Mouse (Mus musculus): ENCODE results near the gene Snx8. TPM values are rescaled to one million over a fixed set of nuclear protein-coding genes. Genes with fewer than 3 reads are reported as not detected.
A peak's percentile ranks its signal among the peaks of the same experiment; 100 is the strongest.

The Snx8 gene
- polyA plus RNA-seq, 1 experiment, result 136 TPM

GRCm38 (mm10) chr5:140408801-140409200, 19.7 kb upstream of the Snx8 start:
- Histone ChIP-seq H3K4me3 (ENCODE audit: insufficient read depth, low read length) (no peak overlapping the region), H3K27ac (ENCODE audit: insufficient read depth, low read depth, low read length) (no peak overlapping the region), H3K4me1 (ENCODE audit: control insufficient read depth, insufficient read depth, low read length) (peaks cover 20% of the 10 kb centered on the region)
- TF ChIP-seq POLR2A (IDR thresholded peaks at IDR 0.05; ENCODE audit: borderline replicate concordance, low read depth, low read length) (no peak), CTCF (IDR thresholded peaks at IDR 0.05; ENCODE audit: low read depth, low read length) (no peak)

- no peak for TF ChIP-seq POLR2A (IDR thresholded peaks at IDR 0.05; ENCODE audit: borderline replicate concordance, low read depth, low read length)
- TF ChIP-seq CTCF (IDR thresholded peaks at IDR 0.05; ENCODE audit: low read depth, low read length), result no peak
These were observed 17.6 kb upstream of the Snx8 start for GRCm38 (mm10) chr5:140406666-140407065.

DNA sequence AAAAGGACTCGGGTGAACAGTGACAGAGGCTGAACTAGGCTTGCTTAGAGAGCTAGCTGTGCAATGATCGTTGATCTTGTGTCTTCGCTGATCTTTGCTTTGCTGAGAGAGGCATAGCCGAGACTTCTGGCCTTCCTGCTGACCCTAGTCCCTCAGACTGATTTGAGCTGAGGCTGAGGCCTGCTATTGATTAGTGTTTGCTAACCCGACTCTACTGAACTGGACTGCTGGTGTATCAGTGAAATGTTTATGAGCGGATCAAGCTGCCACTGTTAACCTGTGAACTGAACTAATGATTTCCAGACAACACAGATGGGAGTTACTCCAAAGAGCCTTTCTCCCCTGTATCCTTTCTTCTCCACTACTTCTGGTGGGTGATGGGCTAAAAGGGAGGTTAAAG, 16.1 kb upstream of the Snx8 start:
- TF ChIP-seq POLR2A (IDR thresholded peaks at IDR 0.05; ENCODE audit: borderline replicate concordance, low read depth, low read length), result no peak
- no peak for TF ChIP-seq CTCF (IDR thresholded peaks at IDR 0.05; ENCODE audit: low read depth, low read length)
- Histone ChIP-seq H3K4me1 (ENCODE audit: control insufficient read depth, insufficient read depth, low read length) (peaks cover 19% of the 10 kb centered on the region), H3K4me3 (ENCODE audit: insufficient read depth, low read length) (no peak overlapping the region), H3K27ac (ENCODE audit: insufficient read depth, low read depth, low read length) (no peak overlapping the region)

More at GRCm38 (mm10) chr5:140406666-140407065, 17.6 kb upstream of the Snx8 start:
- Histone ChIP-seq H3K27ac (ENCODE audit: insufficient read depth, low read depth, low read length) (peak overlapping the region; percentile 14; the same call in 1 of the 2 replicates), H3K4me3 (ENCODE audit: insufficient read depth, low read length) (no peak overlapping the region), H3K4me1 (ENCODE audit: control insufficient read depth, insufficient read depth, low read length) (peaks cover 19% of the 10 kb centered on the region)

DNA sequence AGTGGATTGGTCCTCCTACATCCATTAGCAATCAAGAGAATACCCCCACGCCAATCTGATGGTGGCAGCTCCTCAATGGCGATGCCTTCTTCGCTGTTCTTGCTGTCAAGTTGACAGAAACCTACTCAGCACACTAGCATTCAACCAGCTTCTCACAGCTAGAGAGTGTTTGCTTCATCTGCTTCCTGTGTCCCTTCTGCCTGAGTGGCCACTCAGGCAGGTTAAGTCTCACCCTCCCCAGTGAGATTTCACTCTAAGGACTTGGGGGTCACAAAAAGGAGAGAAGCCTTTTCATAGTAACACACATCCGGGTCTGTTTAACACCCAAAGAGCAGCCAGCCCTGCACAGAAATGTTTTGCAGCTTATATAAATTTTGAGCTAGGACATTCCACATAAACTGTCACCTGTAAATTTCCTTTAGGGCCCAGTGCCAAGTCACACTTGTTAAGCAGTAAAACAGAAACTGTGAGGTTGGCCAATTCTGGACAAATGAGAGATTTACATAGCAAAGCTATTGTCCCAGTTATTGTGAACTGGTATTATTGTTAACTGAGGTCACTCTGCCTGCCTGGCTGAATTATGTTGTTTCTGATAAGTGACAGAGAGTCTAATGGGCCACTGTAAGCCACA, 13.7 kb upstream of the Snx8 start:
- TF ChIP-seq POLR2A (IDR thresholded peaks at IDR 0.05; ENCODE audit: borderline replicate concordance, low read depth, low read length) (no peak), CTCF (IDR thresholded peaks at IDR 0.05; ENCODE audit: low read depth, low read length) (no peak)
- H3K27ac ChIP-seq (ENCODE audit: insufficient read depth, low read depth, low read length), result no peak overlapping the region
- H3K4me1 ChIP-seq (ENCODE audit: control insufficient read depth, insufficient read depth, low read length), result peaks cover 19% of the 10 kb centered on the region
- H3K4me3 ChIP-seq (ENCODE audit: insufficient read depth, low read length), result no peak overlapping the region

- Histone ChIP-seq H3K4me3 (ENCODE audit: insufficient read depth, low read length) (no peak overlapping the region), H3K27ac (ENCODE audit: insufficient read depth, low read depth, low read length) (no peak overlapping the region), H3K4me1 (ENCODE audit: control insufficient read depth, insufficient read depth, low read length) (peaks cover 22% of the 10 kb centered on the region)
- TF ChIP-seq CTCF (IDR thresholded peaks at IDR 0.05; ENCODE audit: low read depth, low read length) (peak; percentile 48), POLR2A (IDR thresholded peaks at IDR 0.05; ENCODE audit: borderline replicate concordance, low read depth, low read length) (no peak)
These were observed 7.3 kb upstream of the Snx8 start for GRCm38 (mm10) chr5:140396166-140396940.

- Histone ChIP-seq H3K4me3 (ENCODE audit: insufficient read depth, low read length) (peak overlapping the region; percentile 13), H3K4me1 (ENCODE audit: control insufficient read depth, insufficient read depth, low read length) (peaks cover 39% of the 10 kb centered on the region), H3K27ac (ENCODE audit: insufficient read depth, low read depth, low read length) (peak overlapping the region; percentile 96)
- TF ChIP-seq CTCF (IDR thresholded peaks at IDR 0.05; ENCODE audit: low read depth, low read length) (no peak), POLR2A (IDR thresholded peaks at IDR 0.05; ENCODE audit: borderline replicate concordance, low read depth, low read length) (no peak)
These were observed 3.6 kb upstream of the Snx8 start for GRCm38 (mm10) chr5:140392701-140393100.

GRCm38 (mm10) chr5:140391981-140392380, 2.9 kb upstream of the Snx8 start:
- H3K27ac ChIP-seq (ENCODE audit: insufficient read depth, low read depth, low read length), result peak overlapping the region; percentile 96
- H3K4me3 ChIP-seq (ENCODE audit: insufficient read depth, low read length), result no peak overlapping the region
- H3K4me1 ChIP-seq (ENCODE audit: control insufficient read depth, insufficient read depth, low read length), result peaks cover 44% of the 10 kb centered on the region
- TF ChIP-seq POLR2A (IDR thresholded peaks at IDR 0.05; ENCODE audit: borderline replicate concordance, low read depth, low read length) (no peak), CTCF (IDR thresholded peaks at IDR 0.05; ENCODE audit: low read depth, low read length) (no peak)

GRCm38 (mm10) chr5:140391435-140391834, 2.4 kb upstream of the Snx8 start:
- TF ChIP-seq POLR2A (IDR thresholded peaks at IDR 0.05; ENCODE audit: borderline replicate concordance, low read depth, low read length), result no peak
- TF ChIP-seq CTCF (IDR thresholded peaks at IDR 0.05; ENCODE audit: low read depth, low read length), result no peak
- Histone ChIP-seq H3K4me1 (ENCODE audit: control insufficient read depth, insufficient read depth, low read length) (peaks cover 50% of the 10 kb centered on the region), H3K4me3 (ENCODE audit: insufficient read depth, low read length) (no peak overlapping the region), H3K27ac (ENCODE audit: insufficient read depth, low read depth, low read length) (peak overlapping the region; percentile 96)

- Histone ChIP-seq H3K4me1 (ENCODE audit: control insufficient read depth, insufficient read depth, low read length) (peaks cover 59% of the 10 kb centered on the region), H3K27ac (ENCODE audit: insufficient read depth, low read depth, low read length) (peak overlapping the region; percentile 41), H3K4me3 (ENCODE audit: insufficient read depth, low read length) (peak overlapping the region; percentile 33; the same call in 1 of the 2 replicates)
These were observed 585 bp upstream of the Snx8 start for GRCm38 (mm10) chr5:140389647-140390046.

More at GRCm38 (mm10) chr5:140389647-140390046, 585 bp upstream of the Snx8 start:
- TF ChIP-seq POLR2A (IDR thresholded peaks at IDR 0.05; ENCODE audit: borderline replicate concordance, low read depth, low read length) (no peak), CTCF (IDR thresholded peaks at IDR 0.05; ENCODE audit: low read depth, low read length) (0 out of 2 replicates have a peak, but pooled peaks have one; percentile 17)

Measured in bone marrow macrophage, adult 2 months (primary cell).